Mouse (Mus musculus): ENCODE results near the gene Acsm3.
A peak's percentile ranks its signal among the peaks of the same experiment; 100 is the strongest.
"Not testable (repeated sequence)": the region's sequence is repeated elsewhere in the genome, so short reads cannot be mapped to it uniquely, and the experiment has no call there.

Gene Acsm3

DNA sequence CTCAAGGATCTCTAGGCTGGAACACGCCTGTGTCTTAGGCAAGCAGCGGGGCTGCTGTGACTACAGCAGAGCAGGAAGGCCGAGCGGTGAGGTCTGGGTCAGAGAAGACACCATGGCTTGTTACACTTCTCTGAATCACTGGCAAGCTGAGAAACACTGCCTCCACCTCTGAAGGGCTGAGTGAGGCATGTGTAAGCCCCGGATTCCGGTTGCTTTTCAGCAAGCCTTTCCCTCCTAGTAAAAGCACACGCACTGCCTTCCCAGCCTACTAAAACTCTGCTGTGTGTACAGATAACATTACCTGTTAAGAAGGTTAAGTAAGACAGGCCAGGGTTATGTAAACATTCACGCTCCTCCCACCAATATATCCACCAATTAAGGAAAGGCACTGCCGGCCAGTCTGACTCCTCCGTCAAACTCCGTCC is at the start of gene Acsm3:
Gene Acsm3 (plus strand): TSS at position 397 of the 425 bp plus-strand sequence.
- no peak for DNase-seq (ENCODE audit: low read depth, low spot score)

- DNase-seq (ENCODE audit: low read depth, low spot score): no peak
Measured at GRCm38 (mm10) chr7:119714111-119714510, 46.6 kb upstream of the Acsm3 start.

DNA sequence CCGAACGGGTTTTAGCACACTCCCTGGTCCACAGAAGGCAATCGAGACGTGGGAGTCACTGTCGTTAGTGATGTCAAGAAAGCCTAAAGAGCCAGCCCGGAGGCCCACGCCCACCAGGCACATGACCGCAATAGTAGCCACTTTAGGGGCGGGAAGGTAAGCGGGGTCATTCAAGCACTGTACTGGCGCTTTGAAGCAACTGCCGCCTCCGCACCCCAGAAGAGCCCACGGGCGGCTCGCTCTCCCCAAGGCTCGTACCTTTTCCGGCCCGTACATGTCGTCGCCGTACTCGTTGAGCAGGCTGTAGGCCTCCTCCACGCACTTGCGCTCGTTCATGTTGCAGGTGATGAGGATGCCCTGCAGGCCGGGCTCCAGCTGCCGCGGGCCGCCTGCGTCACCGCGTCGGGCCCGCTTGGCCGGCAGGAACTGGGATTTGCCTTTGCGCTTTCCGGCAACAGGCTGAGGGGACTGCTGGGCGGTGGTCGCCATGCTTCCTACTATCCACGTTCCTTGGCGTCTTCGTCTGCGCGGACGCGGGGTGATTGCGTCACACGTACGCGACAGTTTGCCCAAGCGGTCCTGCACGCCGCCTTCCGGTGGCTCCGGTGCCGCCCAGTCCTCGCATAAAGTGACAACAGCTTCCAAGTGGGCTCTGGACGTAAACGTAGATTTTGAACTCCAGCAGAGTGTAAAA is 40.3 kb upstream of the Acsm3 start, which contains the start of gene Thumpd1:
Gene Thumpd1 (minus strand): TSS at position 546 of the 694 bp plus-strand sequence.
- DNase-seq (ENCODE audit: low read depth, low spot score): peak; percentile 94

GRCm38 (mm10) chr7:119720947-119721310 is 39.8 kb upstream of the Acsm3 start:
- DNase-seq (ENCODE audit: low read depth, low spot score): no peak

DNA sequence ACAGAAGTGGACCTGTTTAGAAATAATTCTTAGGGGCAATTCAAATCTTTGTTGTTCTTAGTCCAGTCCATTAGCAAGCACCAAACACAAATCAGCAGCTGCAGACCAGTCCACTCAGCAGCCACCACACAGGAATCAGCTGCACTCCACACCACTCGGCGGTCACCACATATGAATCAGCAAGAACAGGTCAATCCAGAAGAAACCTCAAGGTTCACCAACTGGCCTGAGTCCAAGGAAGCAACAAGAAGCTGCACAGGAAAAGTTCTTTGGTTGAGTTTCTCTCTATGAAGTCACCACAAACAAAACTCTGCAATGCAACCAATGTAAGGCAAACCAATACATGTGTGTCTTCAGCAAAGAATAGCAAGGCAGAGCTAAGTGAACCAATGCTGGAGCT is 33.1 kb upstream of the Acsm3 start:
- no peak for DNase-seq (ENCODE audit: low read depth, low spot score)

GRCm38 (mm10) chr7:119731262-119731661 is 29.5 kb upstream of the Acsm3 start:
- peak; percentile 46 for DNase-seq (ENCODE audit: low read depth, low spot score)

GRCm38 (mm10) chr7:119738877-119739276 is 21.8 kb upstream of the Acsm3 start:
- DNase-seq (ENCODE audit: low read depth, low spot score): no peak

GRCm38 (mm10) chr7:119739798-119740468 is 20.8 kb upstream of the Acsm3 start:
- DNase-seq (ENCODE audit: low read depth, low spot score): not testable (repeated sequence)

- peak; percentile 60 for DNase-seq (ENCODE audit: low read depth, low spot score)
Measured at GRCm38 (mm10) chr7:119744321-119744720, 16.4 kb upstream of the Acsm3 start.

DNA sequence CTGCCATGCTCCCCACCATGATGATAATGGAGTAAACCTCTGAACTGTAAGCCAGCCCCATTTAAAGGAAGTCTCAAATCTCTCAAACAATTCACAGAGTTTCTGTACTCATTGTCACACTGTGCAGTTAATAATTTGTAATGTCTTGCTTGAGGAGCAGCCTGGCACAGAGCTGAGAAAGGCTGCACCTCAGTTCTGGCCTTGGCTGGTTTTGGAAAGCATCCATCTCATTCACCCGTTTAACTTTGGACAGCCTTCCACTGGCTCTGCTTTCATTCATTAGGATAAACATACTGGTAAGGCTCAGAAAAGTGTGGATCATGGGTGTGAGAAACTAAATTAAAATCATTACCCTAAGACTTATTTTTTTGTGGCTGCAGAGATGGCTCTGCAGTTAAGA is 14.9 kb upstream of the Acsm3 start:
- no peak for DNase-seq (ENCODE audit: low read depth, low spot score)

- no peak for DNase-seq (ENCODE audit: low read depth, low spot score)
Measured at GRCm38 (mm10) chr7:119748761-119749160, 12.0 kb upstream of the Acsm3 start.

- DNase-seq (ENCODE audit: low read depth, low spot score): no peak
Measured at GRCm38 (mm10) chr7:119749942-119750341, 10.8 kb upstream of the Acsm3 start.

- DNase-seq (ENCODE audit: low read depth, low spot score): no peak
Measured at GRCm38 (mm10) chr7:119753696-119754095, 7.0 kb upstream of the Acsm3 start.

GRCm38 (mm10) chr7:119762166-119762697 is 1.5 kb downstream of the Acsm3 start:
- no peak for DNase-seq (ENCODE audit: low read depth, low spot score)

DNA sequence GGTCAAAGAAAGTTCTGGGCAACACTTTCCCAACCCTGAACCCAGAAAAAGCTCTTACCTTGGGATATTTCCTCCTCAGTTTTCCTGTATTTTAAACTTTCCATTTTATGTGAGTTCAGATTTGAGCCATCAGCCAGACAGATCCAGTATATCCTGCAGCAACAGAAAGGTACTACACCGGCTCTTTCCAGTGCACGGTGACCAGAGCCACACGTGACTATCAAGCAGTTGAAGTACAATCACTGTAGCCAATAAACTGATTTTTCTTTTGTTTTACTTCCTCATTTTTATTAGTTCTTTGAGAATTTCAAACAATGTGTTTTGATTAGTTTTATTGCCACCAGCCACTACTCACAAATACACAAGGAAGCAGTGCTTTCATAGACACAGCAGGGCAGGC is 3.7 kb downstream of the Acsm3 start:
- no peak for DNase-seq (ENCODE audit: low read depth, low spot score)

- no peak for DNase-seq (ENCODE audit: low read depth, low spot score)
Measured at GRCm38 (mm10) chr7:119766996-119767395, 6.3 kb downstream of the Acsm3 start.

DNA sequence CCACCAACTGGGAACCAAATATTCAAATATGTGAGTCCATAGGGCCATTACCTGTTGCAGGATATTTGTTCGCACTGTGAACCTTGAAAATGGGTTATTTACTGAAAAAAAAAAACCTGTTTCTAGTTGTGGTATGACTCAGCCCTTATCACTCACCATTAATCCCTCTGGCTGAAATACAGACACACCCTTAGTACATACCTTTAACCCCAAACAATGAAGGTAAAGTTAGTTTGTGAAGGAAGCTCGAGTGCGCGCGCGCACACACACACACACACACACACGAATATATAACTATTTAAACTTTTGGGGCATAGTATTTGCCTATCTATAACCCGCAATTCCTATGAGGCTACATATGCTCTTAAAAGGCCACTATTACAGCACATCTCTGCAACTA is 9.2 kb downstream of the Acsm3 start:
- no peak for DNase-seq (ENCODE audit: low read depth, low spot score)

DNA sequence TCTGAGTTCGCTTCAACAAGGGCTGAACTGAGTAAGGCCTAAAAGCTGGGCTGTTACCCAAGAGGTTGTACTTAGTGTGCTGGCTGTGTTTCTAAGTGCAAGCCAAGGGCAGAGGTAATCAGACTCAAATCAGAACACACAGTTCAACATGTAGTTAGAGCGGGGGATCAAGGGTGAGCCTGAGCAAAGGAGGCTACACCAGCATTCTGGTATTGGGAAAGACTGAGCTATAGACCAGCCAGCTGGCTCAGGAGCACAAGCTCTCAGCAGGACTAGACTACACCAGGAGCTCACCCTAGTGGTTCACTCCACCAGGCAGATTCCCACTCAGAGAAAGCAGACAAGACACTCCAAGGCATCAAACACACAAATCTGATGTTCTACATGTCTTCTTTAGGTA is 22.7 kb downstream of the Acsm3 start:
- DNase-seq (ENCODE audit: low read depth, low spot score): no peak

GRCm38 (mm10) chr7:119784908-119785307 is 24.2 kb downstream of the Acsm3 start:
- no peak for DNase-seq (ENCODE audit: low read depth, low spot score)

- no peak for DNase-seq (ENCODE audit: low read depth, low spot score)
Measured at GRCm38 (mm10) chr7:119789024-119789423, 28.3 kb downstream of the Acsm3 start.

DNA sequence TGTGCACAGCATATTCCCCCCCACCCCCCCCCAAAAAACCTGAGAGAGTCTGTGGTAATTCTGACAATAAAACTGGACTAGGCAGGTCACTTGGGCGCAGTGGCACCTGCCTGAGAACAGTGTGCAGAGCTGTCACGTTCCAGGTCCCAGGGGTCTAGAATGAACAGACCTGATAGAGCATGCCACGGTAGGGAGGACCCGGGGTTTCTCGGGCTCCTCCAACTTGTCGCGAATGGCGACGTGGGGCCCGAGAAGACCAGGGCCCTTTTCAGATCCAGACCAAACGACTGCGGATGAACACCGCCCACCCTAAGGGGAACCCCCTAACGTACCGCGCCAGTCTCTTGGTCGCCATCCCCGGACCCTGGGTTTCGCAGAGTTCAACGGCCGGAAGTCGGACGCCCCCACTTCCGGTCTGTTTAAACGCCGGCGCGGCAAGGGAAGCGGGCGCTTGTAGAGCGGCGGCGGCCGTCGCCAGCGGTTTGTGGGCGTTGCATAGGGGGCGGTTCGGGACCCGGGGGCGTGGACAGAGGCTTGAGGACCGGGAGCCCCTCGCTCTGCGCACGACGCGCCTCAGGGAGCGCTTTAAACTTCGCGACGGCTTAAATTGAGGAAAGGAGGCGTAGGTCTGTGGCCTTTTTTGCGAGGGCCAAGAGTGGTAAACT is 33.0 kb downstream of the Acsm3 start, which contains the start of the genes Rexo5 and Eri2:
Gene Rexo5 (plus strand): TSS at position 421 of the 665 bp plus-strand sequence.
Gene Eri2 (minus strand): TSS at position 473 of the 665 bp plus-strand sequence.
- peak; percentile 96 for DNase-seq (ENCODE audit: low read depth, low spot score)

- no peak for DNase-seq (ENCODE audit: low read depth, low spot score)
Measured at GRCm38 (mm10) chr7:119794251-119794638, 33.5 kb downstream of the Acsm3 start.
